Mouse (Mus musculus) ovary, postnatal 10 days (tissue): ENCODE results near the gene Galnt18.

Source experiments
- DNase-seq: peaks from one replicate; pipeline ENCODE4 v3.0.0; 2022; ENCODE audit warnings: low spot score

Gene Galnt18

DNA sequence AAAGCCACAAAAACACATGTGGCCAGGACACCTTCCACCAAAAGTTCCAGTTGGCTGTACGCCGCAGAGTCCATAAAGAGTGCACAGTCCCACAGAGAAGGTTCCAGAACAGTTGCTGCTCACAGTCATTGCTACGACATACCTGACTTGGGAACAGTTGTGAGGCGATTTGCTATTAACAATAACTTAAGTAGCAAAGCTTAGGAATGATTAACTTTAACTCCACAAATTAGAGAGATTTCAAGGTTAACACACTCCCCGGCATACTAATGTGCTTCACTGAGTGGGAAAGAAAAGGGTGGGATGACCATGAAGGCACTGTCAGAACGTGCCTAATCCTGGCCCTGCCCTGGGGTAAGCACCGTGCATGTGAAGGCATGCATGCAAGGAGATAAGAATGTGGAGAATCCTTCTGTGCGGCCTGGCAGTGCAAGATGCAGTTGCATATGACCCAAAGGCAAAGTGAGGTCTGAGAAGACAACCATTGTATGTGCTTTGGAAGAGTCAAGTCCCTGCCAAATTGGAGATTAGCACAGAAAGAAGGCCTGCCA, 8.5 kb downstream of the Galnt18 start:
- DNase-seq, result no peak

DNA sequence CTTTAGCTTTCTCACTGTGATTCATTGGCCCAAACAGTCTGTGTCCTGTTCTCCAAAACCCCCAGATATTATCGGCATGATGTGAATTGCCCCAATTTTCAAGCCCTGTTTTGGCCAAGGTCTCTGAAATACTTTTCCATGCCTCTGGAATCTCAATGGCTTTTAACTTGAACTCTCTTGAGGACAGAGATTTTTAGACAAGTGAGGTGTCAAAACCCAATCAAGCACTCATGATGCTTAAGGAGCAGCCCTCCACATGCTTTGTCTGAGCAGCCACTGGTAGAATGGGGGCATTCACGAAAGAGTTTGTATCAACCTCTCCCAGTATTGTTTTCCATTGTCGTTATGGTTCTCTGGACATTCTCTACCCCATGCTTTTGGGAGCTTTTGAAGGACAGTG, 9.2 kb downstream of the Galnt18 start:
- no peak for DNase-seq

DNA sequence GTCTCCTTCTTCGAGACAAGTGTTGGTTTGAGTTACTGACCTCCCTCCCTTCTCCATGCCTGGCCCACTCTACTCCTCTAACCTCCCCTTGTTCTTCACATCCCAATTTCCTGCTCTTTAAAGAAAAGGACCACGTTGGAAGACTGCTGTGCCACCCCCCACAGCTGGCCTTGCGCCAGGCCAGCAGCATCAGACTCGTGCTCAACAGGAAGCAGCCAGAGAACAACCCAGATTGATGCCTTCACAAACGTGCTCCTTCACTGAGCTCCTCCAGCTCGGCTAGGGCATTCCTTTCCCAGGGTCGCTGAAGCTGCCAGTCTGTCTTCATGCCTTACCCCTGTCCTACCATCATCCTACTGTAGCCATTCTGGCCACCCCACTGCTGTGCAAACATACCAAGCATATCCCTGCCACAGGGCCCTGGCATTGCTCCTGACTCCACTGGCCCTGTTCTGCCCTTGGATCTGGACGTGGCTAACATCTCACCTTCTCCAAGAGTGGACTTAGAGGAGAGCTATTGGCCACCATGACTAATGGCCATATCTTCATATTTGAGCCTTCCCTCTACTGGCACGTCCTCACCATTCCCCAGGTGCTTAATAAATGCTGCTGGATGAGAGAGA, 13.5 kb downstream of the Galnt18 start:
- DNase-seq, result no peak

DNA sequence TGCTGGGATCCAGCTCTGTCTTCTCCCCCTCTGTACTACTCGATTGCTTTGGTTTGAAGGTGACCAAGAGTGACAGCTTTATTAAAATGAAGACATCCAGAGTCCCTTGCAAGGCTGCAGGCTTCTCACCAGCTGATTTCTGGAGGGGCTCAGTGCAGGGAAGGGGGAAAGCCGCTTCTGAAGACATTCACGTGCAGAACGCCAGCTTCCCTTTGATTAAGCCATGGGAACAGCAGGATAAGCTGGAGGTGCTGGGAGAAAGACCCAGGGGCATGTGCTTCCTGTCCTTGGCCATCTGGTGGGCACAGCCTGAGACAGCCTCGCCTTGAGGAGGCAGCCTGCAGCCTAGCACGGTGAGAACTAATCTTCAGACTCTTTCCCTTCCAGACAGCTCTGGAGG, 17.0 kb downstream of the Galnt18 start:
- no peak for DNase-seq

DNA sequence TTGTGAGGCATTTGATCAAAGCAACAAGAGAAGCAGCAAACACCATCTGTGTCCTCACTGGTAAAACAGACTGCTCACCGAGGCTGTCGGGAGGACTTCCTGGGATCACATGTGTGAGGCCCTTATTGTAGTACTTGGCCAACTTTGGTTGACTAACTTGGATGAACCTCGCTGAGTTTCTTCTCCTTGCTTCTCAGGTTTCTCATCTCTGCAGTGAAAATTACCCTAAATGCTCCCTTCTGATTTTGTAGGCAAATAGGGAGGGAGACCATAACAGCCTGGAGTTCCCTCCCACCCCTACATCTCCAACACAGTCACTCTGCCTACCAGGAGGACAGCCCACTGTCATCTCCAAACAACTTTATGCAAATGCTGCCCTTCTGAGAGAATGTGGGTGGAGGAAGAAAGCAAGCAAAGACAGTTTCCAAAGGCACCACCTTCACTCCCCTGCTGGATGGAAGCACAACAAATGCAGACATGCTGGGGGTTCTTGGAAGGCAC, 31.2 kb downstream of the Galnt18 start:
- no peak for DNase-seq

DNA sequence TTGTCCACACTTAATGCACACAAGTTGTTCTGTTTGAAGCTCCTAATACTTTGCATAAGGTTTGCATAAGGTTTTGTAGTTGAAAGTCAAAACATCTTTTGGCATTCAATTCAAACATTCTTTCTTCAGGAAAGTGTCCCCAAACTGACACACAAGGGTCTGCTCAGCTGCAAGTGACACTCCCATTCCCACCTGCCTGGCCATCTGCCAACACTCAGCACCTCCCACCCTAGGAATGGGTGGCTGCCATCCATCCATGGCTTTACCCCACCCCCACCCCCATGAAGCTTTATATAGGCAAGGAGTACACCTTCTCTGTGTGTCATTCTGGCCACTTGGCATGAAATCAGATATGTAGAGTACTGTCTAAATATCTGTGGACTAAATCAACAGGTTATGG, 35.0 kb downstream of the Galnt18 start:
- DNase-seq, result no peak

DNA sequence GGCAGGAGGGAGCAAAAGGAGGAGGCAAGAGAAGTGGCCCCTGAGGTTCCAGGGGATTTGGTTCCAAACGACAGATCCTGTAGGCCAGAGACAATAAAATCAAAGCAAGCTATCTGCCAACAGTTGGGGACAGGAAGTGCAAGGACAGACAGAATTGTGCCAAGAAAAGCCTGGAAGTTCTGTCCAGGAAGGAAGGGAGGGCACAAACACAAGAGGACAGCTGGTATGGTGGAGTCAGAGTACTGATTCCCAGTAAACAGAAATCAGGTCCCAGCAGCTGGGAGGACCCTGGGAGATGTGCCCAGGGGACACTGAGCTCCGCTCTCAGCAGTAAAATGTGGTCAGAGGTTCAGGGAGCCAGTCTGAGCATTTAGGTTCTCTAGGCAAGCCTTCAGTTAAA, 38.2 kb downstream of the Galnt18 start:
- DNase-seq, result no peak

DNA sequence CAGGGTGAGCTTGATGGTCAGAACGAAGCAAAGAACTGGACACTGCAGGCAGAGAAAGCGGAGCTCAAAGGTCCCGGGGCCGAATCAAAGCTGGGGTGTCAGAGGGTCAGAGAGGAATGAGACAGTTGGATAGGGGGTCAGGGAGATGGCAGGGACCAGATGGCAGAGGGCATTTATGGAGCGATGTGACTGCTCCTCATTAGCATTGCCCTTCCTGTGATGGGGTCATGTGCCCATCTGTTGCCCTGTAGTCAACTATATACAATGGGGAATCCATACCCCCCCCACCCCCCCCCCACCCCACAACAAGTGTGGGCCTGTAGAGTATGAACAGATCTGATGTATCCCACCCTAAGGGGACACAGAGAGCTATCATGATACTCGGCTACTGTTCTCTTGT, 39.7 kb downstream of the Galnt18 start:
- no peak for DNase-seq

DNA sequence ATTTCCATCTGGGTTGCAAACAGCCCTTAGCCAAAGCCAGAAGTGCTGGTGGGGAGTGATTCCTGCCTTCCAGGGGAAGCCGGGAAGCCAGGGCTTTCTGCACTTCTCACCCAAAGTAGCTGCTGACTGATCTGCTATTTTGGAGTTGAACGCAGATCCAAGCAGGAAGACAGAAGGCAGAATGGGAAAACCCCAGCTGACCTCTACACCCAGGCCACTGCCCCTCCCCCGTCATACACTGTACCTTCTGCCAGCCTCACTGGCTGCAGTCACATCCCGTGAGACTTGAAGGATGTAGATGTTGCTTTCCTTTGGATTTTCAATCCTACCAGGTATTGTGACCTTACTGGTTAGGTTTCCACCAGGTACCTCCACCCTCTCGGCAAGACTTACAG, 40.4 kb downstream of the Galnt18 start:
- no peak for DNase-seq

DNA sequence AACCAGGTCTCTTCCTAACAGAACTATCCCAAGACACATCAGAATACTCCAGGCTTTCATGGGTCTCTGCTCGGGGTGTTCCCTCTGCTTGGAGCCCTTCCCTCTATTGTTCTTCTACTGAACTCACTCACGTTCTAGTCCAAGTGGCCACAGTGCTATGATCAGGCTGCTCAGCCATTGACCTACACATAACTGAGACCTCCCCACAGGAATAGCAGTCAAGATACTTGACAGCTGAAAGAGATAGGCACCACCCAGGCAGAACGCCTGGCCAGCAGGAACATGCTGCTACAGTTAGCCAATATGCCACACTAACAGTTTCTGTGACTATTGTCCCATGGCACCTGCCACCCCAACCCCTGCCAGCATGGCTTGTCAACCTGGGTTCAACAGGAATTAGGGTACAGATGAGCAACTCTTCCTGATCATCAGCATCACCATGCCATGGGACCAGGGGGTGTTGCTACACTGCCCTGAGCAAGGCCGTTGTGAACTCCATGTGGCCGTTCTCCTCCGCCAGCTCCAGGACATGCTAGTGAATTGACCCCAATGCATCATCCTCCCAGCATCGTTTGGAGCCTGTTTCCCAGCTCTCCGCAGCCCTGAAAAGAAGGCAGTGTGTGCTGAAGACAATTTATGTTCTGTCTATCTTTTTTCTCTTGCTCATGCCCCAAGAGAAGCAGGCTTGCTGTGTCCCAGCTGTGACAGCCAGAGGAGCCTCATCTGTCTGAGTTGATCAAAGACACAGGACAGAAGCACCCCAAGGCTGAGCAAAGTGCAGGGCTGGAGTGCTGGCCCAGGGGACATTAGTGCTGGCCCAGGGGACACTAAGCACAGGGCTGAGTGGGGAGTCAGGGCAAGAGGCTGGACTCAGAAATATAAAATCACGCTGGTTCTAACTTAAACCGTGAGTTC, 41.1 kb downstream of the Galnt18 start:
- DNase-seq, result no peak

DNA sequence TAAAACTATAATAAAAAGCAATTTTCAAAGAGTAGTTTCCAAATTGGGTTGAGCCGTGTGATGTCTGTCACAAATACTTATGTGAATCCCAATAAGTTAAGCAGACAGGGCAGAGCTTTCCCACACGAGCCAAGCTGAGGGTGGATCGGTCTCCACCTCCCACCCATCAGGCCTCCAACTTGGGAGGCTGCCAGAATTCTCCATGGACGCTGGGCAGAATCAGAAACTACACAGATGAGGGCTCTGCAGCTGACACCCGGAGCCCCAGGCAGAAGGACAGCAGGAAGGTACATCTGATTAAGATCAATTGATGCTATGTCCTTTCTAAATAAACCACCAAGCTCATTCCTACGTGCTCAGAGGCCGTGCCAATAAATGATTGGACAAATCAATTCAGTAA, 42.4 kb downstream of the Galnt18 start:
- DNase-seq, result no peak

DNA sequence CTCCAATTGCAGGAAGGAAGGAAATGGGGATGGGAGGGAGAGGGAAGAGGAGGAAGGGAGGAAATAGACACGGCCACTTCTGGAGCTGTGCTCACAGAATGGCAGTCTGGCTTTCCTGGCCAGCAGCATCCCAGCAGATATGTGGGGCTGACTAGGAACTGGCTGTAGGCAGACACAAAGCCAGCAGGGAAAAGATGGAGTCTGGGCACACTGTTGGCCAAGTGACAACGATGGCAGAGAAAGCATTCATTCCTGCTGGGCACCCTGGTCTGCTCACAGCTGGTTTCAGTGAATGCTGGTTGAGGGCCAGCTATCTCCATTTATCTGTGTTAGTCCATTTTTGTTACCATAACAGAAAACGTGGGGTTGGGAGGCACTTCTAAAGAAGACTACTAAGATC, 43.4 kb downstream of the Galnt18 start:
- DNase-seq, result no peak

DNA sequence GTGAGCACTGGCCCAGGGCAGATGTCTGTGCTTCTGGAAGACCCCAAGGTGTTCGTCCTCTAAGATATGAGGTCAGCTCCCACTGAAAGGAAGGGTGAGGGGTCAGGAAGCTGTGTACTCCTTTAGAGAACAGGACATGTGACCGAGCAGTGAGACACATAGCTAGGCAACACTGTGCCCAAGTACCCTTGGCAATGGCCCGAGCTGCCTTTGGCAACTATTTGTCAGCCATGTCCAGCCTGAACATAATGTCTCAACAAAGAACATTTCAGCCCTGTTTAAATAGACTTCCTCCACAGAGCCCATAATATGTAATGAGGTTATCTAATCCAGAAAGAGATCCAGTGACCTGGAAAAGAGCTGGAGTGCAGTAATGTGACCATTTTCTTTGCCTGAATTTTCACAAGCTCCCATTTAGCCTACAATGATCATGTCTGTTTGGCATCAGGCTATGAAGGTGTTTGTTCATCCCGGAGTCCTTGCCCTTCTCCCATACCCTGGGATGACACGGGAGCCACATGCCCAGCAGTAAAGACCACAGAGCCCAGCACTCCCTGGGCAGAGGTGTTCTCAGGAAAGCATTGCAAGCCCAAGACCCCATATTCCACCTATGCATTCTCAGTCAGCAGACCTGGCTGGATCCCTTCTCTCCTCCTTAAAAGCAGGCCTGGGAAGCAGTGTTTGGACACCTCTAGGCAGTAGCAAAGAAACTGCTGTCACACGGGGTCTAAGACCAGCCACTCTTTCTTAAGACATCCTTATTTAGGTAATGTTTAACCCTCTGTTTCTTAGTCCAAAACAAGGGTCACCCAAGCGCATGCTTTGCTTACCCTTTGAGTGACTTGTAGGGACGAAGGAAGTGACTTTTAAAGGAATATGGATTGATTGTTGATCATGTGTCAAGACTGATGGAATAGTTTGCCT, 49.2 kb downstream of the Galnt18 start:
- no peak for DNase-seq

DNA sequence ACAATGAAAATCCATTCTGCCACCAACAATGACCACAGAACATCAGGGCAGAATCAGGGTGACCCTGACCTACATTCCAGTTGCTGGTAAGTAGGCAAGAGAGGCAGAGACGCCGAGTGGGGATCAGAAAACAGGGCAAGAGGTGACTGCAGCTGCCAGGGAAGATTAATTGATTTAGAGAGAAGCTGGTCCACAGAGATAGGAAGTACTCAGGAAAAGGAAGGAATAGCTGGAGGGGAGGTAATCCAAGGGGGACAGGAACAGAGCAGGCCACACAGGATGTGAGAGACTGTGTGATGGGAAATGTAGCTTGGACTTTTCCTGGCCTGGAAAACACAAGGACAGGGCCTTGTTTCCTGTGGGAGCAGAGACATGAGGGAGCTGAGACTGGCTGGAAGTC, 52.8 kb downstream of the Galnt18 start:
- no peak for DNase-seq

DNA sequence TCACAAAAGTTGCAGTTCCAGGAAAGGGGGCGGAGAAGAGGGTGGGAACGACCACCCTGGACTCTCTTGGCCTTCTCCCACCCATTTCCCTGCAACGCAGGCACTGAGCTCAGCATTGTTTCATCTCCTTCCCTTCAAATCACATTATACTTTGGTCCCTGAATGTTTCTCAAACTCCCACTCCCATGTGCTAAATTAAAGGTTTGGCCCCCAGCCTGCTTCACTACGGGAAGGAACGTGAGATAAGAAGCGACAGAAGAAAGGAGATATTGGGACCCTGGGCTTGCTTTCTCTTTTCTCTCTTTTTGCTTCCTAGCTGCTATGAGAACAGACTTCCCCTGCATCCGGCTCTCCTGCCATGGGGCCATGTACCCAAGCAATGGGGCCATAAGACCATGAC, 55.0 kb downstream of the Galnt18 start:
- no peak for DNase-seq

DNA sequence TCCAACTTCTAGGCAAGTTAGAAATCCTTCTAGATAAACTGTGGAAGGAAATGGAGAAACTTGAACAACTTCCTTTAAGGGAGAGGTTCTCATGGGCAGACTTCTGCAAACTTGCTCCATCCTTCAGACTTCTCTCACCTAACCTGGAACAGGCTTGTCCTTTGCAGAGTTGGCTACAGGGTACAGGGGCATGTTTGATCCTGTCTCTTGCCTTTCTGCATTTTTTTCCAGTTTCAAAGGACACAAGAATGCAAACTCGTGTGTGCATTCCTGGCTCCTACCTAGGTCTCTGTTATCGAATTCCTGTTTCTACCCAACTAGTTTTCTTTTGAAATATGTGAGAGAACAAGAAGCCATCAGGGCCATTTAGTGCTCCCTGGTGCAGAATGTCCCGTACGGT, 55.8 kb downstream of the Galnt18 start:
- no peak for DNase-seq

DNA sequence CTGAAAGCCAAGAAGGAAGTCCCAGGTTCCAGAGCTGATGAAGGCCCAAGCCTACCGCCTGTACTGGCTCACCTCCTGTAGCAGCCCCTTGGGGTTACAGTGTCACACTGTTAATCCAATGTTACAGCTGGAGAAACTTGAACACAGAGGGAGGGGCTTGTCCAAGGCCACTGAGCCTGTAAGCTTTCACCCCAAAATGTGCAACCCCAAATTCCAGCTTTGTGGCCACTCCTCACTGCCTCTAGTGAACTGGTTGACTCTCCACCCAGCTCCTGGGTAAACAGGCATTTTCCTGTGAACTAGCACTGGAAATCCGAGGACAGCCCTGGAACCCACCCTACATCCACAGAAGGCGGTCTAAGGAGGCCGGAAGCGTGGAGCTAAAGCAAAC, 58.5 kb downstream of the Galnt18 start:
- no peak for DNase-seq

DNA sequence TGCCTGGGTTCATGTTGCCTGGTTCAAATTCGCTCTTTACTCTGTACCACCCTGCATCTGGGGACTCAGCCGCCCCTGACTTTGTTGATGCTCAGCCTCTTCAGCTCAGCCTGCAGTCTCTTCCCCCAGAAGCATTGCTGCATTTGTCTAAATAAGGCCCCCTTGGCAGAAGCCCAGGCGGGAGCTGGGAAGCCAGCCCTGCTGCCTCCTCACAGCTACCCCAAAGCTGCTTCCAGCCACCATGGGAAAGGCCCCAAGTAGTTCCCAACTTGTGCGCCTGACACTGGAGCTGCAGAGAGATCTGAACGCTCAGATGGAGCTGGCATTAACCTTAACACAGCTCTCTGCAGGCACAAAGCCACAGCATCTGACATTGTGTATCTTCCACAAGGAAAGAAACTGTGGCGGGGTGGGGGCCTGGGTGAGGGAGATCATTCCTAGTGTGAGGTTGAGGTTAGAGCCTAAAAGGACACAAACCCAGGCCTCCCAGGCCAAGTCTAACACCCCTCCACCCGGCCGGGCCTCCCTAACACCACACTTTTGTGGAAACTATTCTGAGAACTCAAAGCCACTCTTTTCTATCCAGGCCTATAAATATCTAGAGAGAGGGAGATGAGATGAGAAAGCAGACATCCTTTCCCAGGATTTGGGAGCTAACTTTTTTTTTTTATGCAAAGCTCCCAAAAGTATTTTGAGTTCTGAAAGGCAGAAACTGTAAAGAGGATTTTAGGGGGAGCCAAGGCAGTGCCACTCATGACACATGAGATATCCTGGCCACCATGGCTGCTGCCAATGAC, 59.1 kb downstream of the Galnt18 start:
- DNase-seq, result no peak

DNA sequence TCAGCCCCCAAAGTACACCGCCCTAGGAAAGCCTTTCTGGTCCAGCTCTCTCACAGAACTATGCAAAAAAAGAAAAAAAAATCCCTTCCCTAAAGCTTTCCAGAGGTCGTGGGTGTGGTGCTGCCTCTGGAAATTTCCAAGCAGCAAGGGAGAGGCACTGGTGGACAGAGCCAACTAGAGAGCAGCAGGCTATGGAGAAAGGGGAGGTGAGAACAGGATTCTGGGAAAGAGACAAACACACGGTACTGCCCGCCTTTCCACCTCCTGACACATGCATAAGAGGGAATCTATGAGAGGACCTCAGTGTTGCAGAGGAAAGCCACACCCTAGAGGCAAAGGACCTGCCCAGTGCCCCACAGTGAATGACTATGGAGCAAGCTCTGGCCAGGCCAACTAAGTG, 60.9 kb downstream of the Galnt18 start:
- no peak for DNase-seq

DNA sequence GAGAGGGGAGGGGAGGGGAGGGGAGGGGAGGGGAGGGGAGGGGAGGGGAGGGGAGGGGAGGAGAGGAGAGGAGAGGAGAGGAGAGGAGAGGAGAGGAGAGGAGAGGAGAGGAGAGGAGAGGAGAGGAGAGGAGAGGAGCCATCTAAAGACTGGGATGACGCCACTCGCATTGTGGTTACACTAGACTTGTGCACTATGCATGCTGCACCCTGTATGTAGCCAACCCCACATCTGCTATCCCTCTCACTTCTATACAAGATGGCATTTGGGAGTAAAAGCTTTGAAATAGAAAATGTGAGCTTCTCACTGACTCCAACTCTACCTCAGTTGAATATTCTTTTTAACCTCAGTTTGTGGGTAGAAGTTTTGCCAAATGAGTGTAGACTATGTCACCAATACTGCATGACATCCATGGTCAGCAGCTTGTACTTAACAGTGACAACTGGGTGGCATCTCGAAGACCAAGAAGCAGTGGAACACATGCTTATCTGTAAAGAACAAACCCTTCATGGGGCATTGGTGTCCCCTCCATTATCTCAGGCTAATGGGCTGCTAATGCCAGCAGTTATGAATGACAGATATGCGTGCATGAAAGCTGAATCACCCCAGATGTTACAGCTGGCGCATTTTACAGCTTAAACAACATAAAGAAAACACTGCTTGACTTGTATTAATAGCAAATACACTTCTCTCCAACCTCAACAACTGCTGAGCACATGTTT, 65.0 kb downstream of the Galnt18 start:
- DNase-seq, result no peak
